Mouse (Mus musculus) embryonic facial prominence, embryonic 14.5 days (tissue): ENCODE results near the gene Rnf185. TPM values are rescaled to one million over a fixed set of nuclear protein-coding genes. Genes with fewer than 3 reads are reported as not detected.

Experiments
- ATAC-seq: fragments of 200-750 bp; cut with Nextera tagmentation; 2 replicates; pipeline ENCODE4 v1.8.0; 2017; ENCODE audit warnings: low read depth, moderate number of reproducible peaks, moderate TSS enrichment
- DNase-seq: peaks from one replicate; pipeline ENCODE4 v3.0.0-alpha.2; 2015; ENCODE audit warnings: low spot score
- H3K27ac ChIP-seq: fragments of 300-500 bp; sonication (generic); replicated peaks from 2 replicates; pipeline ENCODE4 v1.5.1; 2014; ENCODE audit warnings: low read depth, mild to moderate bottlenecking, low read length, moderate library complexity
- H3K27me3 ChIP-seq: fragments of 300-500 bp; sonication (generic); replicated peaks from 2 replicates; pipeline ENCODE4 v1.6.1; 2014; ENCODE audit warnings: low read length; ENCODE audit not compliant: control insufficient read depth, insufficient read depth
- H3K36me3 ChIP-seq: fragments of 300-500 bp; sonication (generic); 2 replicates; pipeline ENCODE4 v1.6.1; 2014; ENCODE audit warnings: low read length, mixed read lengths; ENCODE audit not compliant: control insufficient read depth, insufficient read depth
- H3K4me1 ChIP-seq: fragments of 300-500 bp; sonication (generic); 2 replicates; pipeline ENCODE4 v1.6.1; 2014; ENCODE audit warnings: antibody characterized with exemption, low read length; ENCODE audit not compliant: control insufficient read depth, insufficient read depth
- H3K4me2 ChIP-seq: fragments of 300-500 bp; sonication (generic); 2 replicates; pipeline ENCODE4 v1.6.1; 2014; ENCODE audit warnings: low read depth, mild to moderate bottlenecking, low read length, moderate library complexity, mixed read lengths
- H3K4me3 ChIP-seq: fragments of 300-500 bp; sonication (generic); 2 replicates; pipeline ENCODE4 v1.5.1; 2014; ENCODE audit warnings: low read depth, mild to moderate bottlenecking, low read length
- H3K9ac ChIP-seq: fragments of 300-500 bp; sonication (generic); 2 replicates; pipeline ENCODE4 v1.6.1; 2014; ENCODE audit warnings: low read depth, mild to moderate bottlenecking, low read length, moderate library complexity, mixed read lengths
- H3K9me3 ChIP-seq: fragments of 300-500 bp; sonication (generic); 2 replicates; pipeline ENCODE4 v1.6.1; 2016; ENCODE audit warnings: low read length; ENCODE audit not compliant: control insufficient read depth
- WGBS: fragments of 180-500 bp; shearing (Covaris S2); extraction: QIAGEN DNeasy Blood & Tissue Kit; methylation state at CpG from one replicate; pipeline ENCODE4 v1.1.7; 2014; 5-methylcytosine and 5-hydroxymethylcytosine counted together
- polyA plus RNA-seq: library from polyadenylated mRNA; unstranded; fragments of >200 nt; fragmentation: Nextera tagmentation; extraction: Ambion mirVana; gene quantifications from 2 replicates; pipeline ENCODE4 v1.2.1, GENCODE M21; 2014

The Rnf185 gene
- polyA plus RNA-seq, 1 experiment from 2014 or later: 37.1 TPM

- no peak overlapping the region for H3K4me2 ChIP-seq
- no peaks in the 10 kb centered on the region for H3K9me3 ChIP-seq
- H3K27me3 ChIP-seq: no peaks in the 10 kb centered on the region
- no peak overlapping the region for H3K9ac ChIP-seq
- H3K27ac ChIP-seq: no peak overlapping the region
- peak; percentile 40 for DNase-seq
- peaks cover 7% of the 10 kb centered on the region; the same call in 1 of the 2 replicates for H3K36me3 ChIP-seq
- H3K4me1 ChIP-seq: peaks cover 7% of the 10 kb centered on the region; the same call in 1 of the 2 replicates
- no peak overlapping the region for H3K4me3 ChIP-seq
- WGBS: 50% methylated on average over 1 of the region's 1 CpGs
- ATAC-seq: no peak
Measured at GRCm38 (mm10) chr11:3456354-3456753, 4.2 kb upstream of the Rnf185 start.

GRCm38 (mm10) chr11:3454506-3454905 is 2.3 kb upstream of the Rnf185 start:
- H3K4me2 ChIP-seq: no peak overlapping the region
- H3K9ac ChIP-seq: no peak overlapping the region
- no peak for DNase-seq
- peaks cover 15% of the 10 kb centered on the region; the same call in 1 of the 2 replicates for H3K4me1 ChIP-seq
- no peaks in the 10 kb centered on the region for H3K27me3 ChIP-seq
- WGBS: 86% methylated on average over 3 of the region's 3 CpGs
- peaks cover 7% of the 10 kb centered on the region; the same call in 1 of the 2 replicates for H3K36me3 ChIP-seq
- no peak overlapping the region for H3K27ac ChIP-seq
- H3K9me3 ChIP-seq: no peaks in the 10 kb centered on the region
- ATAC-seq: no peak
- no peak overlapping the region for H3K4me3 ChIP-seq

- WGBS: 83% methylated on average over 6 of the region's 6 CpGs
- DNase-seq: no peak
- H3K9ac ChIP-seq: no peak overlapping the region
Measured at GRCm38 (mm10) chr11:3453467-3453866, 1.3 kb upstream of the Rnf185 start.

GRCm38 (mm10) chr11:3452769-3453168 is 606 bp upstream of the Rnf185 start:
- peak overlapping the region; percentile 64 for H3K9ac ChIP-seq
- peak overlapping the region; percentile 78 for H3K4me2 ChIP-seq
- H3K4me1 ChIP-seq: peaks cover 15% of the 10 kb centered on the region; the same call in 1 of the 2 replicates
- no peaks in the 10 kb centered on the region for H3K9me3 ChIP-seq
- ATAC-seq: peak; percentile 53
- H3K36me3 ChIP-seq: peaks cover 7% of the 10 kb centered on the region; the same call in 1 of the 2 replicates
- no peaks in the 10 kb centered on the region for H3K27me3 ChIP-seq
- peak; percentile 39 for DNase-seq
- H3K4me3 ChIP-seq: peak overlapping the region; percentile 71
- WGBS: under 1% methylated on average over 9 of the region's 9 CpGs
- H3K27ac ChIP-seq: peak overlapping the region; percentile 78

More at GRCm38 (mm10) chr11:3453467-3453866, 1.3 kb upstream of the Rnf185 start:
- ATAC-seq: no peak
- Histone ChIP-seq H3K4me3 (peak overlapping the region; percentile 71; the same call in 1 of the 2 replicates), H3K27ac (no peak overlapping the region), H3K4me1 (peaks cover 15% of the 10 kb centered on the region; the same call in 1 of the 2 replicates), H3K9me3 (no peaks in the 10 kb centered on the region), H3K36me3 (peaks cover 7% of the 10 kb centered on the region; the same call in 1 of the 2 replicates), H3K27me3 (no peaks in the 10 kb centered on the region), H3K4me2 (peak overlapping the region; percentile 78)

GRCm38 (mm10) chr11:3451701-3452163 is 431 bp downstream of the Rnf185 start:
- ATAC-seq: peak; percentile 37
- H3K4me2 ChIP-seq: peak overlapping the region; percentile 77
- H3K9ac ChIP-seq: peak overlapping the region; percentile 79
- H3K27me3 ChIP-seq: no peaks in the 10 kb centered on the region
- H3K36me3 ChIP-seq: peaks cover 7% of the 10 kb centered on the region; the same call in 1 of the 2 replicates
- peak overlapping the region; percentile 88 for H3K27ac ChIP-seq
- peak; percentile 39 for DNase-seq
- H3K9me3 ChIP-seq: no peaks in the 10 kb centered on the region
- peak overlapping the region; percentile 71 for H3K4me3 ChIP-seq
- peaks cover 15% of the 10 kb centered on the region; the same call in 1 of the 2 replicates for H3K4me1 ChIP-seq
- WGBS: 1% methylated on average over 20 of the region's 20 CpGs

- no peak overlapping the region for H3K27ac ChIP-seq
- H3K27me3 ChIP-seq: no peaks in the 10 kb centered on the region
- no peaks in the 10 kb centered on the region for H3K4me1 ChIP-seq
- H3K9ac ChIP-seq: no peak overlapping the region
- H3K9me3 ChIP-seq: no peaks in the 10 kb centered on the region
- no peak overlapping the region for H3K4me2 ChIP-seq
- no peak for ATAC-seq
- H3K36me3 ChIP-seq: no peaks in the 10 kb centered on the region
- H3K4me3 ChIP-seq: no peak overlapping the region
- DNase-seq: no peak
- 91% methylated on average over 8 of the region's 8 CpGs for WGBS
Measured at GRCm38 (mm10) chr11:3444875-3445274, 7.3 kb downstream of the Rnf185 start.

- Histone ChIP-seq H3K27ac (no peak overlapping the region), H3K4me3 (no peak overlapping the region), H3K4me2 (no peak overlapping the region), H3K9ac (no peak overlapping the region), H3K36me3 (no peaks in the 10 kb centered on the region), H3K27me3 (no peaks in the 10 kb centered on the region), H3K4me1 (no peaks in the 10 kb centered on the region), H3K9me3 (no peaks in the 10 kb centered on the region)
- 80% methylated on average over 2 of the region's 2 CpGs for WGBS
- ATAC-seq: no peak
- DNase-seq: no peak
Measured at GRCm38 (mm10) chr11:3443091-3443490, 9.1 kb downstream of the Rnf185 start.

GRCm38 (mm10) chr11:3442677-3443076 is 9.5 kb downstream of the Rnf185 start:
- whole genome bisulfite sequencing: 79% methylated on average over 4 of the region's 4 CpGs
- H3K36me3 ChIP-seq: no peaks in the 10 kb centered on the region

More at GRCm38 (mm10) chr11:3442677-3443076, 9.5 kb downstream of the Rnf185 start:
- ATAC-seq (no peak), DNase-seq (no peak)
- Histone ChIP-seq H3K9me3 (no peaks in the 10 kb centered on the region), H3K27me3 (no peaks in the 10 kb centered on the region), H3K4me2 (no peak overlapping the region), H3K4me3 (no peak overlapping the region), H3K4me1 (no peaks in the 10 kb centered on the region), H3K9ac (no peak overlapping the region), H3K27ac (no peak overlapping the region)
